Mouse (Mus musculus): ENCODE measurements at regions not wholly inside any gene's neighbourhood (a gene's known extent, or its start where the extent isn't known, plus 50 kb on each side); places are given as distances from the start of the nearest gene placed in this dataset.

GRCm38 (mm10) chr10:100922976-100923375 is 332.7 kb downstream of the 1700017N19Rik start:
- DNase-seq (ENCODE audit: low read depth), result no peak

GRCm38 (mm10) chr10:100927086-100927485 is 336.8 kb downstream of the 1700017N19Rik start:
- DNase-seq (ENCODE audit: low read depth), result no peak

DNA sequence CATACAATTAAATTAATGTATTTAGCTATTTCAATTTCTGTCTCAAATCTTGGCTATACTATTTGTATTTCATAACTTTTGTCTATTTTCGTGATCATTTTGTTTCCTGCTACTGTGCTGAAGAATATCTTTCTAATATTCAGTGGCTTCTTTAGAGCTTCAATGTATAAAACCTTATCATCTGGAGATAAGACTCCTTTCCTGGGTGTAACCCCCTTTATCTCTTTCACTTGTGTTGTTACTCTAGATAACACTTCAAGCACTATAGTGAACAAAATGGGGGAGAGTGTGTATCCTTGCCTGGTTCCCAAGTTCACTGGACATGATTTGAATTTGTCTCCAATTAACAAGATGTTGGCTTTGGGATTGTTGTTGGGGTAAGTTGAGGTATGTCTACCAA is 341.5 kb downstream of the 1700017N19Rik start:
- DNase-seq (ENCODE audit: low read depth), result no peak

DNA sequence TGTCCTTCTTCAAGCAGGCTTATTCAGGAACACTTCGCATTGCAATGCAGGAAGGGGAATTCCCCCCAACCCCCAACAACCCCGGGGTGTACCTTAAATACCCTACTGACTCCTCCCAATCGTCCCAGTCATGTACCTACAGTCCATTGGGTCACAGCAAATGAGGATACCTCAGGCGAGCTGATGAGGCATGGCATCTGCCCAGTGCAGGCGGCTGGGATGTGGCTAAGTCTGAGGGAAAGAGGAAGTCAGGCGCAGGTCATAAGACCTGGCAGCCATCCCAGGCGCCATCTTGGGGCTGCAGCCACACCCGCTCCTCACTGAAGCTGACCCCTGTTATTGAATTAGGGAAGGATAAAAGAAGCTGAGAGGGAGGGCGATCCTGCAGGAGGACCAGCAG is 368.1 kb downstream of the 1700017N19Rik start:
- DNase-seq (ENCODE audit: low read depth), result no peak

DNA sequence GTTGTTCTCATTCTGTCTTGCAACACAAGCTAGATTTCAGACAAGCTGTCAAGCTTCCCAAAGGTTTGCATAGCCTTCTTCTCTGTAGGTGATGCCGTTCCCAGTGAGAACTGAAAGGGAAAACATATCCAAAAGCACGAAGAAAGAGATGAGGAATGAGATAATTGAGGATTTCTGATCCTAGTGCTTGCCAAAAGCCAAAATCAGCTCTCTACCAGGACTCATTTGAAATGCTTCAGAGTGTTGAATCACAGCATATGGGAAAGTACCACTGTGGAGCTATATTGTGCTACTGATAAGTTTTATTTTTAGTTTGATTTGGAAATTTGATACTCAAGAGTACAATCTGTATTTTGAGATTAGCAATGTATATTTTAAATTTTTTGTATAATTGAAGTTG is 413.2 kb downstream of the 1700017N19Rik start:
- DNase-seq (ENCODE audit: low read depth), result no peak

DNA sequence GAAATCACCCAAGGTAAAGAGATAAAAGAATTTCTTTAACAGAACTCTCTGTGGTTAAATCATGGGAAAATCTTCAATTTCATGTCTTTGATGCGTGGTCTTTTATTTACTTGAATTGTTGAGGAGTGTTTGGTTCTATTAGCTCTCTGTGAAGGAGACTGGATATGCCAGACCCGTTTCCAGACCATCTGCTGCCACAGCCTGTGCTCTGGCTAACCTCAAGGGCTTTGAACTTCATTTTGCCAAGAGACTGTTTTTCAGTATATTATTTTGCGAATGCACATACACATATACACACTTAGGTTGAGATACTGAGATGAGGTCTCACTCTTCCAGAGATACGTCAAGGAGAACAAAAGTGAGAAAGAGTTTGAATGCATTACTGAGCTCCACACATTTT is 414.4 kb downstream of the 1700017N19Rik start:
- no peak for DNase-seq (ENCODE audit: low read depth)

DNA sequence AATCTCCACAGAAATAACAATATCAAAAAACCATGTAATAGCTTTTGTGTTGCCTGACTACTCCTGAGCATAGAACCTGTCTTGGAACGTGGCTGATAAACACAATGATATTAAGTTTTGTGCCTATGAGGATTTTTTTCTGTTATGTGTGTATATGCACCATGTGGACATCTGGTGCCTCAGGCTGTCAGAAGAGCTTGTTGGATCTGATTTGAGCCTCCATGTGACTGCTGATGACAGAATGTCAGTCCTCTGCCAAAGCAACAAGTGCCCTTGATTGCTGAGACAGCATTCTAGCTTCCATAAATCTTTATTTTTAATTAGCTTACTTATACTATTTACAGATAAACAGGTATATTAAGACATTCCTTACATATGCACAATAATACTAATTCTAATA is 425.1 kb downstream of the 1700017N19Rik start:
- DNase-seq (ENCODE audit: low read depth), result no peak

DNA sequence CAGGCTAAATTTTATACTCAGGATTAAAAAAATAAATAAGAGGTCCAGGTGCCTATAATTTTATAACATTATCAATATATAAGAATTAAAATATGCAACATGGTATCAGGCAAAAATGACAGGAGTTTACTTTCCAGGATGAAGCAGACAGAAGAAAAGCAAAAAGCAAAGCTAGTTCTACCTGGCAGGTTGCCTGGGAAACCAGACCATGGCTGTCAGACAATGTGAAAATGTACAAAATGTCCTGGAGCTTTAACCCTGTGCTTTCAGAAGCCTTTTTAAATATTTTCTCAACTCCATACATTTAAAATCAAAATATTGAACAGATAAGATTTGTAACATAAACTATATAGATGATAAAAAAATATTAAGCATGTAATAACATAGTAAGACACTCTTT is 448.3 kb downstream of the 1700017N19Rik start:
- no peak for DNase-seq (ENCODE audit: low read depth)

DNA sequence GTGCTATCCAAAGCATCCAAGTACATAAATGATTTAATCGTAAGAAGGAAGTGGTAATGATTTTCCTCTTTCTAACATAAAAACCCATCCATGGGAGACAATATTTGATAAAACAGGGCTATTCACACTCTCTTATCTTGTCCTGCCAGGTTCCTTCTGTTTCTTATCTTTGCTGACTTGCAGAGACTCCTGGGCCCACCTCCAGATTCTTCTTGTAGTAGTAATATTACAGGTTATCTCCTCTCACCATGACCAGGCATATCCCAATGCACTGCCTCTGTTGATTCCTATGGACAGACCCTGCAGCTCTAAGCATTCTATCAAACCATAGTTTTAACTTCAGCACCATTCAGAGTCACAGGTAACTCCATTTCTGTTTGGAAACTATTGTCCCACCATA is 448.8 kb downstream of the 1700017N19Rik start:
- no peak for DNase-seq (ENCODE audit: low read depth)
